Mouse (Mus musculus): ENCODE results near the gene Gucy1a1. TPM values are rescaled to one million over a fixed set of nuclear protein-coding genes. Genes with fewer than 3 reads are reported as not detected.

Gucy1a1 gene
- polyA plus RNA-seq, 1 experiment from 2014 or later: 5.8 TPM

DNA sequence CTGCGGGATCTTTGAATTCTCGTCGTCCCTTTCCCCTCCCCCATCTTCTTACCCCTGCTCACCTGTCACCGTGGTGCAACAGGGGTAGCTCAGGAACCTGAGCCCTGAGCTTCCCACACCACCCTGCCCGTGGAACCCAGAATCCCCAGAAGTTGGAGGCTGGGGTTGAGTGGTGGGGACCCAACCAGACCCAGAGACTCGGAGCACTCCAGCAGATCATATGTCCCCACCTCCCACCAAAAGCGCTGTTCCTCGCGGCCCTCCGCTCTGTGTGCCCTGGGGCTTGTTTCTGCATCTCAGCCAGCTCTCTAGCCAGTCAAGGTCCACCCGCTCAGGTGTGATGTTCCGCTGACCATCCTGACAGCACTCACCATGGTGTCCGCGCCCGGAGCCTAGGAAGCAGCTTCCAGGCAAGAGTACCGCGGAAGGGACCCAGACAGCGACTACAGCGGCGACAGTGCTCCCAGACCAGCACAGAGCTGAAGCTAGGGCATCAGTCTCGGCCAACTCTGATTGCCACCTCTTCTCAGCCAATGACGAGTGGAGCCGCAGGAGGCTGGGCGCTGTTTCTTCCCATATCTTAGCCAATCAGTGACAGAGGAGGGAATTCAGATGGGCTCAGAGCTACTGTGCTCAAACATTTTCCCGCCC is 71.3 kb downstream of the Gucy1a1 start, which contains the start of gene Gucy1b1:
TSS of gene Gucy1b1 (minus strand) at position 489 of the 651 bp plus-strand sequence.
- Histone ChIP-seq H3K4me1 (replicated peaks) (0 out of 2 replicates have a peak, but pooled peaks cover 9% of the 10 kb centered on the region), H3K4me2 (peak within 1 kb of the TSS; percentile 60), H3K9me3 (replicated peaks) (no peaks in the 10 kb centered on the region), H3K36me3 (no peaks in the 10 kb centered on the region), H3K4me3 (replicated peaks) (peak within 1 kb of the TSS; percentile 44), H3K9ac (peak within 1 kb of the TSS; percentile 33), H3K27ac (no peak within 1 kb of the TSS), H3K27me3 (peaks cover 21% of the 10 kb centered on the region)
- WGBS (ENCODE audit: insufficient replicate concordance): 2% methylated on average over 25 of the region's 25 CpGs
- ATAC-seq (ENCODE audit: low read depth): peak; percentile 80
- DNase-seq: peak; percentile 12

GRCm38 (mm10) chr3:82073741-82074181 is 71.8 kb downstream of the Gucy1a1 start:
- WGBS (ENCODE audit: insufficient replicate concordance): 2% methylated on average over 34 of the region's 34 CpGs
- no peaks in the 10 kb centered on the region for H3K9me3 ChIP-seq (replicated peaks)
- no peak overlapping the region for H3K27ac ChIP-seq
- H3K4me1 ChIP-seq (replicated peaks): 0 out of 2 replicates have a peak, but pooled peaks cover 9% of the 10 kb centered on the region
- H3K27me3 ChIP-seq: peaks cover 21% of the 10 kb centered on the region
- peak overlapping the region; percentile 33 for H3K9ac ChIP-seq
- peak overlapping the region; percentile 44 for H3K4me3 ChIP-seq (replicated peaks)
- H3K36me3 ChIP-seq: no peaks in the 10 kb centered on the region
- peak overlapping the region; percentile 60 for H3K4me2 ChIP-seq
- ATAC-seq (ENCODE audit: low read depth) (no peak), DNase-seq (no peak)

DNA sequence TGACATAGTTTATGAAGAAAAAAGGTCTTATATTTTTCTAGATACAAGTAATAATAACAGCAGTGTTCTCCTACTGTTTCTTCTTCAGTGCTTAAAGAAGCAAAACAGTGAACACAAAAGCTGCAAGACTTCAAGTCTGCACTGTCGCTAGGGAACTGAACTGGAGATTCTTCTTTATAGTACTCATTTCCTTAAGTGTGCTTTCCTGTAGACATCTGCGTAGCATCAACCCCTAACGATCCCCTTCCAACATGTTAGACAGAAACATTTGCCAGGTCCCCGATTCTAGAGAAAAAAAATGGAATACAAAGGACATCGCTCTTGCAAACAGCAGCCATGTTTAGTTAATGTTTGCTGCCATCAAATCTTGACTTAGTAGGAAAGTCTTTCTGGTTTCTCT is 77.8 kb downstream of the Gucy1a1 start:
- WGBS (ENCODE audit: insufficient replicate concordance): 69% methylated on average over 5 of the region's 5 CpGs
- H3K4me2 ChIP-seq: no peak overlapping the region
- no peaks in the 10 kb centered on the region for H3K36me3 ChIP-seq
- no peaks in the 10 kb centered on the region for H3K9me3 ChIP-seq (replicated peaks)
- no peak overlapping the region for H3K9ac ChIP-seq
- H3K27ac ChIP-seq: no peak overlapping the region
- H3K4me3 ChIP-seq (replicated peaks): no peak overlapping the region
- H3K27me3 ChIP-seq: peaks cover under 1% of the 10 kb centered on the region; the same call in 1 of the 2 replicates
- no peaks in the 10 kb centered on the region for H3K4me1 ChIP-seq (replicated peaks)
- ATAC-seq (ENCODE audit: low read depth) (no peak), DNase-seq (no peak)

- no peaks in the 10 kb centered on the region for H3K9me3 ChIP-seq (replicated peaks)
- peak; percentile 1 for DNase-seq
- 26% methylated on average over 9 of the region's 9 CpGs for WGBS (ENCODE audit: insufficient replicate concordance)
- peak overlapping the region; percentile 15; the same call in 1 of the 2 replicates for H3K27ac ChIP-seq
- H3K27me3 ChIP-seq: no peaks in the 10 kb centered on the region
- H3K4me2 ChIP-seq: no peak overlapping the region
- no peak overlapping the region for H3K4me3 ChIP-seq (replicated peaks)
- no peak overlapping the region for H3K9ac ChIP-seq
- peaks cover 12% of the 10 kb centered on the region for H3K4me1 ChIP-seq (replicated peaks)
- no peaks in the 10 kb centered on the region for H3K36me3 ChIP-seq
- peak; percentile 70 for ATAC-seq (ENCODE audit: low read depth)
Observed at GRCm38 (mm10) chr3:82061402-82062180, 84.0 kb downstream of the Gucy1a1 start.

- ATAC-seq (ENCODE audit: low read depth): no peak
- no peak overlapping the region for H3K9ac ChIP-seq
- no peak overlapping the region for H3K4me3 ChIP-seq (replicated peaks)
- no peaks in the 10 kb centered on the region for H3K27me3 ChIP-seq
- no peaks in the 10 kb centered on the region for H3K9me3 ChIP-seq (replicated peaks)
- no peaks in the 10 kb centered on the region for H3K36me3 ChIP-seq
- peaks cover 12% of the 10 kb centered on the region for H3K4me1 ChIP-seq (replicated peaks)
- no peak overlapping the region for H3K4me2 ChIP-seq
- no peak overlapping the region for H3K27ac ChIP-seq
- WGBS (ENCODE audit: insufficient replicate concordance): 26% methylated on average over 5 of the region's 5 CpGs
- DNase-seq: no peak
Observed at GRCm38 (mm10) chr3:82057201-82057600, 88.4 kb downstream of the Gucy1a1 start.

DNA sequence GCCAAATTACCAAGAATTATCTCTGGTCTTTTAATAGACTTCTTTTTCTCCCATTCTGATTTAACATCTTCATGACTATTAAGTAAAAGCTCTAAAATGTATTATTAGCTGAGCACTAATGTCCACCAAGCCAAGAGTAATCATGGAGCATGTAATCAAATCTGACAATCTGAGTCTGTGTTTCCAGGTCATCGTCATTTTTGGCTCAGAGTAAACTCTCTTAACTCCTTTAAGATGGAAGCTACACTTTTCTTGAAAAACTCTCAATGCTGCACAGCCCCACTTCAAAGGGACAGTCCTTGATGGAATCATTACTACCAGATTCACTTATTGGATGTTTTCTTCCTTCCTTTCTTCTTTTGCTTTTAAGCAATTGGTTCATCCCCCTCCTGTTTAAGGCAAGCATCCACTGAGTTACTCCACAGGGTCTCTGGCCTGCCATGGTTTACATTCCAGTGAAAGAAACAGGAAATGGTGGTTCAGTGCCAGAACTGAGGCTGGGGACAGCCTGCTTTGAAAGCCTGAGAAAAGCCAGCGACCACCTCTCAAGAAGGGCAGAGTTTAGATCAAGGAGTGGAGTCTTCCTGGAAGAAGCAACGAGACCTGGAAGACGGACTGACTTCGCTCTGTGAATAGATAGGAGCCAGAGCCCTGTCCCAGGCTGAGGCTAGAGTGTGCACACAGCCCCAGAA is 91.2 kb downstream of the Gucy1a1 start:
- no peak for ATAC-seq (ENCODE audit: low read depth)
- 46% methylated on average over 5 of the region's 5 CpGs for WGBS (ENCODE audit: insufficient replicate concordance)
- DNase-seq: no peak

GRCm38 (mm10) chr3:82052029-82052428 is 93.6 kb downstream of the Gucy1a1 start:
- Histone ChIP-seq H3K4me1 (replicated peaks) (no peaks in the 10 kb centered on the region; the same call in 1 of the 2 replicates), H3K27me3 (no peaks in the 10 kb centered on the region), H3K36me3 (no peaks in the 10 kb centered on the region), H3K4me2 (no peak overlapping the region), H3K9ac (no peak overlapping the region), H3K27ac (no peak overlapping the region), H3K4me3 (replicated peaks) (no peak overlapping the region), H3K9me3 (replicated peaks) (no peaks in the 10 kb centered on the region)
- ATAC-seq (ENCODE audit: low read depth) (no peak), DNase-seq (no peak)
- 47% methylated on average over 2 of the region's 2 CpGs for WGBS (ENCODE audit: insufficient replicate concordance)

More for the DNA sequence above, 91.2 kb downstream of the Gucy1a1 start:
- Histone ChIP-seq H3K4me1 (replicated peaks) (no peaks in the 10 kb centered on the region; the same call in 1 of the 2 replicates), H3K4me2 (no peak overlapping the region), H3K27ac (no peak overlapping the region), H3K36me3 (no peaks in the 10 kb centered on the region), H3K4me3 (replicated peaks) (no peak overlapping the region), H3K27me3 (no peaks in the 10 kb centered on the region), H3K9me3 (replicated peaks) (no peaks in the 10 kb centered on the region), H3K9ac (no peak overlapping the region)

DNA sequence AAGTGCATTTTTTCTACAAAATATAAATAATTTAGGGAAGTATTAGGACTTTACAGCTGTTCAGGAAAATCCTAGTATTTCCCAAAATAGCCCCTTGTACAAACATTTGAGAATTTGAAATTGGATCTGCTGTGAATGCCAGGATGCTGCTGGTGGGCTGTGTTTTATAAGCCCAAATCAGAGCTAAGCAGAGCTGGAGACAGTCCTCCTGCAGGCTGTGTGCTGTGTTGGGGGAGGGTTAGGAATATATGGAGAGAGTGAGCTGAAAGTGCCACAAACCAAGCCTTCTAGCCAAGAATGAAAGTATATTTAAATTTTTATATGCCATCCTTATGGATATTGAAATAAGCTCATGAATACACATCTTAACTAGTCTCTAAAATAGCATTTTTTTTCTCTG is 94.1 kb downstream of the Gucy1a1 start:
- Histone ChIP-seq H3K9me3 (replicated peaks) (no peaks in the 10 kb centered on the region), H3K9ac (no peak overlapping the region), H3K27ac (no peak overlapping the region), H3K4me3 (replicated peaks) (no peak overlapping the region), H3K27me3 (no peaks in the 10 kb centered on the region), H3K4me2 (no peak overlapping the region), H3K4me1 (replicated peaks) (no peaks in the 10 kb centered on the region), H3K36me3 (no peaks in the 10 kb centered on the region)
- ATAC-seq (ENCODE audit: low read depth) (no peak), DNase-seq (no peak)

- H3K4me2 ChIP-seq: no peak overlapping the region
- no peak overlapping the region for H3K4me3 ChIP-seq (replicated peaks)
- H3K9me3 ChIP-seq (replicated peaks): no peaks in the 10 kb centered on the region
- DNase-seq: no peak
- no peaks in the 10 kb centered on the region for H3K27me3 ChIP-seq
- H3K27ac ChIP-seq: no peak overlapping the region
- ATAC-seq (ENCODE audit: low read depth): no peak
- H3K36me3 ChIP-seq: no peaks in the 10 kb centered on the region
- no peak overlapping the region for H3K9ac ChIP-seq
- WGBS (ENCODE audit: insufficient replicate concordance): 64% methylated on average over 7 of the region's 7 CpGs
- no peaks in the 10 kb centered on the region for H3K4me1 ChIP-seq (replicated peaks)
Observed at GRCm38 (mm10) chr3:82048681-82049080, 96.9 kb downstream of the Gucy1a1 start.

GRCm38 (mm10) chr3:82048078-82048477 is 97.5 kb downstream of the Gucy1a1 start:
- H3K36me3 ChIP-seq: no peaks in the 10 kb centered on the region
- H3K27ac ChIP-seq: no peak overlapping the region
- 67% methylated on average over 4 of the region's 4 CpGs for WGBS (ENCODE audit: insufficient replicate concordance)
- no peak overlapping the region for H3K4me2 ChIP-seq
- H3K9ac ChIP-seq: no peak overlapping the region
- no peaks in the 10 kb centered on the region for H3K27me3 ChIP-seq
- H3K4me1 ChIP-seq (replicated peaks): no peaks in the 10 kb centered on the region
- DNase-seq: no peak
- H3K9me3 ChIP-seq (replicated peaks): no peaks in the 10 kb centered on the region
- no peak overlapping the region for H3K4me3 ChIP-seq (replicated peaks)
- ATAC-seq (ENCODE audit: low read depth): no peak

GRCm38 (mm10) chr3:82047100-82047753 is 98.4 kb downstream of the Gucy1a1 start:
- DNase-seq: no peak
- H3K9me3 ChIP-seq (replicated peaks): no peaks in the 10 kb centered on the region
- no peak for ATAC-seq (ENCODE audit: low read depth)
- no peaks in the 10 kb centered on the region for H3K36me3 ChIP-seq
- no peak overlapping the region for H3K4me3 ChIP-seq (replicated peaks)
- H3K27me3 ChIP-seq: no peaks in the 10 kb centered on the region
- no peak overlapping the region for H3K27ac ChIP-seq
- WGBS (ENCODE audit: insufficient replicate concordance): 27% methylated on average over 8 of the region's 8 CpGs
- H3K9ac ChIP-seq: no peak overlapping the region
- H3K4me1 ChIP-seq (replicated peaks): no peaks in the 10 kb centered on the region
- H3K4me2 ChIP-seq: no peak overlapping the region

Data from liver, embryonic 13.5 days (tissue).